Mouse (Mus musculus): ENCODE data around the gene Iah1. TPM values are rescaled to one million over a fixed set of nuclear protein-coding genes. Genes with fewer than 3 reads are reported as not detected.

Gene Iah1
- total RNA-seq (2021) = 10 to 100 TPM; 12.2 to 17.4 TPM

DNA sequence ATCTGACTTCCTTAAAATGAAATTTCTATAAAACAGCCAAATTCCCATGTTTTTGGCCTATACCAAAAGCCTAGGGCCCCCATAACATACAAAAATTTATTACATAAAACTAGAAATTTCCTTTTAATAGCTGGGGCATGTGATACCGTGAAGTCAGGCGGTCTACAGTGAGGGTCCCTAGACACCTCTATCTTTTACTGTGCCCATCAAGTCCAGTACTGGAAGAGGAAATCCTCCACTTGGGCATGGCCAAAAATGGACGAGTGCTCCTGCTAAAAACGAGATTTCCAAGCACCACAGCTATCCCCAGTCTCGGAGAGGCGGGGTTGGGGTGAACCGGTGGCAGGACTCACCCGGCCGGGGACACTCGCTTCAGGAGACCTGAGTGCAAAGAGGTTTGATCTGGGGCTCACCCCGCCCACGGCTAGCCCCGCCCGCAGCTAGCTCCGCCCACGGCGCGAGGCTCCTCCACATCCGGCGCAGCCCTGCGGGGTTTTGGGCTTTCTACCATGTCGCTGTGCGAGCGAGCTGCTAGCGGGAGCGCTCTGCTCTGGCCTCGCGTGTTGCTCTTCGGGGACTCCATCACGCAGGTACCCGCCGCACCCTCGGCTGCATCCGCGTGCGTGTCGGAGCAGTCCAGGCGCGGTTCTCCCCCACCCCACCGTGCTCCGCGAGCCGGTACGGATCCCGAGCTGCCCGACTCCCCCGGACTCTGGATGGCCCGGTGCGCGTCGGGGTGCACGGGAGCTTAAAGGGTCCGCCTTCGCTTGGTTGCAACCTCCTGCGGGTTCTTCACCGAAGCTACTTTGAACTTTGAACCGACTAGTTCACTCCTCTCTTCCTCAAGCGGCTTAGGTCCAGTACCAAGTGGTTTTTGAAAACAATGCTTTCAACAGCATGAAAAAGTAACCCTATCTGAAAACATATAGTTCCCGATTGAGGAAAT is at the start of gene Iah1:
Gene Iah1 (plus strand): TSS at position 467 of the 946 bp plus-strand sequence.
- DNase-seq = peak; percentile 87
- intact Hi-C loops (cut with DNase I) = loop anchor here (2.0 to 10.0 kb wide), 4 partner anchors 29 to 391 kb away; partner anchors contain the start of genes Adam17 and Itgb1bp1

DNA sequence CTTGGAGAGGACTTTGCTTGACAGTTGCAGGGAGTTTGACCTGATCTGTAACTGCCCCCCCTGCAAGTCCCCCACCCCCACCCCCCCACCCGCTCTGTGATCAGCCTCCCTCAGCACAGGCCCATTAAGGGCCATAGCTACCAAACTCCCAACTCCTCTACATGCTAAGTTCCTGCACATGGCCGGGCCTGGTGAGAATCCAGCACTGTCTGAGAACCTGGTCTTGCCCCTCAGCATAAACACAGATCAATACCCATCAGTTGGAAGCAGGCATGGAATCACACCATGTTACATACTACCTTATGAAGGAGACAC is 49.4 kb upstream of the Iah1 start:
- DNase-seq = no peak
- intact Hi-C loops (cut with DNase I) = loop anchor here (2.0 to 5.0 kb wide), 2 partner anchors 156 to 189 kb away; no protein-coding TSS in a partner anchor

DNA sequence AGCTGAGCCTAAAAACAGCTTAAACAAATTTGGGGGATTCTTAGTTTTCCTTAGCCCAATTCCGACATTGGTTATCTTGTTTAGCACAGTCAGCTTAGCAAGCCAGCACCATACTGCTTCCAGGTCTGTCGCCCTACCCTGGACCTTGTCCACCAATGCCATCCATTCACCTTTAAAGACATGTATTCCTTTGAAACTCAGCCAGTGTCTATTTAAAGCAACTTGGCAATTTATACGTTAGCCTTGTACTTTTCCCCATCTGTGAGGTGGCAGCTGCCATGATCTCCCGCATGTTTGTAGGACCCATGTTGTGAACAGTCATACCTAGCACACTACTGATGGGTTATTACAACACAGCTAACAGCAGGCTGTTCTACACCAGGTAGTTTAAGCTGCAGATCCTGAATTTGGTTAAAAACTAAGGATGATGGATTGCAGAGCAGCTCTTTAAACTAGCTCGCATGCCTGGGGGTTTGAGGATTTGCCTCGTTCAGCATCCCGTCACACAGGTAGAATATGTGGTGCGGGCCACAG is 48.0 kb upstream of the Iah1 start:
- intact Hi-C loops (cut with DNase I) = loop anchor here (5.0 kb wide), 1 partner anchor 191 kb away; no protein-coding TSS in a partner anchor
- DNase-seq = no peak

DNA sequence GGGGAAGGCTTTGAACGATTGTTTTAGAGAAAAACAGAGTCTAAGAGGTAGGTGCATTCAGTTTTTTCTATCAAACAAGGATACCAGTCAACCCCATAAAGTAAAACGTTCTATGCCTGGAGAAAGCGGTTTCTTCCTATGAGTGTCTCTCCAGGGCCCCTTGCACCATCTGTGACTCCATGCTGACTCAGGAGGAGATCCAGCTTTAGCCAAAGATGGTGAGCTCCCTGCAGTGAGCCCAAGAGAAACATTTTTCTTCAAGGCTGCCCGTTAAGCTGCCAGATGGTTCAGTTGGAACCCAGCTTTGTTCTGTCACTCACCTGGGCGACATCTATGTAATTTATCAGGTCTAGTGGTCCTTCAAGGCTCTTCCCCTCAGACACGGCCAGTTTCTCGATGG is 41.7 kb upstream of the Iah1 start:
- no peak for DNase-seq
- intact Hi-C loops (cut with DNase I) = no loop called here

DNA sequence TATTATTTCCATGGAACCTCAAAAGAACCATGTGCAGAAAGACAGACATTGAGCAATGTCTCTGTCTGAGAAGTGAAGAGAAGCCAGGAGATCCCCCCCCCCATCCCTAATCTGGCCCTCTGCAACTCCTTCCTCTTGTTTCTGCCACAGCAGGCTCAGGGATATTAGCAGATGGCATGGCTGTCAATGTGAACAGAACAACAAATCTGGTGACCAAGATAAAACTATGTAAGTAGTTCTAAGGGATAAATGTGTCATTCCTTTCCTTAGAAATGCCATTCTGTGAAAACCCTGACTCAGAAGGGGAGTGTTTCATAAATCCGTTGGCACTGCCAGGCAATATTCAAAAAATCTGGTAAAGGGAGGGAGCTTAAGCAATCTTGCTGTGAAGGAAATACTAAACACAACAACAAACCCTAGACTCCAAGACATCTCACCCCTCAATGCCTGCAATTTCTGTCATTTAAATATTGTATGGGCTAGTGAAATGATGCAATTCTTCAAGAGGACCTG is 38.8 kb upstream of the Iah1 start:
- intact Hi-C loops (cut with DNase I) = no loop called here
- no peak for DNase-seq

DNA sequence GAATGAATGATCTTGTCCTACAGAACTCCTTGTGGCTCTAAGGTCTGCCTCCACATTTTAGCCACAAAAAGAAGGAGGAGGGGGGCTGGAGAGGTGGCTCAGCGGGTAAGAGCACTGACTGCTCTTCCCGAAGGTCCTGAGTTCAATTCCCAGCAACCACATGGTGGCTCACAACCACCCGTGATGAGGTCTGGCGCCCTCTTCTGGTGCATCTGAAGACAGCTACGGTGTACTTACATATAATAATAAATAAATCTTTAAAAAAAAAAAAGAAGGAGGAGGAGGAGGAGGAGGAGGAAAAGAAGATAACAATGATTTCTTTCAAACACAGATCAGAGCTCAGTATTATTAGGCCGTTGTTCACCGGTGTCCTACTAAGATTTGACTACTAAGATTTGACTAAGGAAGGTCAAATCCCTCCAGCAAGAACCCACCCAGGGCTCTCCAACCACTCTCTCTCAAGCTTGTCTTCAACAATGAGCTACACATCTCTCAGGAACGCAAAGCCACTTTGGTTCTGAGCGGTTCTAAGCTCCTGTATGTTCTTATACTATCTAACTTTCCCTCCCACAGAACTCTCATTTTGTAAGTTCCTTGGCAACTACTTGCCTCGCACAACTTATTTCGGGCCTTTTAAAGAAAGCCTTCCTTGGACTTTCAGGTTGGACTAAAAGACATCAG is 31.3 kb upstream of the Iah1 start, which contains the start of gene Cpsf3:
Gene Cpsf3 (plus strand): TSS at position 631 of the 681 bp plus-strand sequence.
- intact Hi-C loops (cut with DNase I) = no loop called here
- DNase-seq = no peak

DNA sequence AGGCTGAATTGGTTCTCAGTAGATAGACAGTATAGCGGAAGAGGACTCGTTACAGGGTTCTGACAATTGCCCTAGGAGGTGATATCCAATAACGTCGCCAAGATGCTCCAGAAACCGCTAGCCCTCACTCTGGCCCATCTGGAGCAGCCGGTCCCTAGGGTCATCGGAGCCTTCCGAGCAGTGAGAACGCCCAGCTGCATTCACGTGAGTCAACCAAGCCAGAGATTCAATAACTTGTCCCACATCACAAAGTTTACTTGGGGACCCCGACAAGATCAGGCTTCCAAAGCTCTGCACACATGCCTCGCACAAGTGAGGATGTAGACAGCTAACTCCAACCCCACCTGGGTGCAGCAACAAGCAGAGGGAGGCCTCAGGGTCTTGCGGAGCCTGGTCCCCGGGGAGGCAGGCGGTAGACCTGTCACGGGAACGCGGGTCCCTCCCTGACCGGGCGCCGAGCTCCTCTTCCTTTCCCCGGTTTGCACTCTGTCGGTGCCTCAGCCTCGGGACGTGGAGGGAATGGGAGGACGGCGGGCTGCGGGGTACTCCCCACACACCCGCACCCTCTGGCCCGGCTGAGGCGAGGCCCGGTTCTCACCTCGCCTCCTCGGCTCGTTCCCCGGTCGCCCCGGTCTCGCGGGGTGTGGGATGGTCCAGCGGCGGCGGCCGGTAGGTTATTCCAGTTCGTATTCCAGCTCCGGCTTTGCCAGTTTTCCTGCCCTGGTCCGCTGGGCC is 30.5 kb upstream of the Iah1 start:
- DNase-seq = peak in 1 of 2 experiments; percentile 99
- intact Hi-C loops (cut with DNase I) = loop anchor here (2.0 kb wide), 2 partner anchors 31 to 131 kb away; partner anchors contain the start of genes Iah1 and Ywhaq

DNA sequence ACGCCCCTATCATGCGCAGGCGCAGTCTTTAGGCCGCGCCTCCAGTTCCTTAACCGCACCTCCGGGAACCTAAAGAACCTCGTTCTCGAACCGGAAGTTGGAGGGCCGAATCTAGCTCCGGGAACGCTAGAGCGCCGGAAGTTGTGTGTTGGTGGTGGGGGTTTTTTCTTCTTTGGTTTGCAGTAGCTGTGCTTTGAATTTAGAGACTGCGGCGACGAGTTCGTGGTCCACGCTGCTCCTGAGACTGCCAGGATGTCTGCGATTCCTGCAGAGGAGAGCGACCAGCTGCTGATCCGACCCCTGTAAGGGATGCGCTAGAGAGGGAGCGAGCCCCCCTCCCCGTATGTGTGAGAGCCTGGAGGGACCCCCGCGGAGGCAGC is 30.0 kb upstream of the Iah1 start, which contains the start of gene Itgb1bp1:
Gene Itgb1bp1 (minus strand): TSS at position 42 of the 380 bp plus-strand sequence.
- peak in 1 of 2 experiments; percentile 99 for DNase-seq
- intact Hi-C loops (cut with DNase I) = loop anchor here (2.0 kb wide), 2 partner anchors 31 to 131 kb away; partner anchors contain the start of genes Iah1 and Ywhaq

DNA sequence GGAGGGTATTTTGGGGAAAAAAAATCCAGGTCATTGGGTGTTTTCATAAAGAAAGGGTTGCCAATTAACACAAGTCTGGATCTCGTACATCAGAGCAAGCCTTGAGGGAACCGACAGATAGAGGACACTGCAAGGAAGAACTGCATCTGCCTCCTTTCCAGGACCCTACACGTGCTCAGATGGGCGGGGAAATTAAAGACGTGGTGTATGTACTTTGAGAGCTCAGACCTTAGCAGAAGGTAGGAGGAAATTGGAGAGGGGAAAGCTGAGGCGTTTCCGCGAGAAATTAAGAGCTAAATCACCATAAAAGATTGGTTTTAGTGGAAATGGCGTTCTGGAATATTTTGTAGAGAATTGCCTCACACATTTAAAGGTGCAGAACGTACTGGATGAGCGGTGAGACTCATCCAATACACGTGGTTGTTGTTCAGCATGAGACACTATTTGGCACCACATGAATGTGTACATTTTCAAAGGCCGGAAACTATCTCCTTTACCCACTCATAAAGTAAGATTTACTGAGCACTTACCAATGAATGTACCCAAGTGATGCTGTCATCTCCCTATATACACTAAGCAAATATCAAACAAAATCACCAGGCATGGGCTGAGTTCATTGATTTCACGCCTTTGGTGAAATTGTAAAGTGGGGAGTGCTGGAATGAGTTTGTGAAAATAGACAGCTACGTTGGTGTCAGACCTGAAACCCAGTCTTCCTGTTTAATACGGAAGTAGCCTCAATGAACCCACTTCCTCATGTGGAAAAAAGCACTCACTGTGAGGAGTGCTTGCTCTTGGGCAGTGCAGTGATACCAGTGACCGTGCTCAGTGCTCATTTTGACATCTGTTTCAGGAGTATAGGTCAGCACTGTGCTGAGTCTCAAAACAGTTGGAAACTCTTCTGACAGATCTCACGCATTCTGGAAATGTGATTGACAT is 29.2 kb upstream of the Iah1 start:
- no peak for DNase-seq
- intact Hi-C loops (cut with DNase I) = loop anchor here (2.0 kb wide), 2 partner anchors 30 to 130 kb away; partner anchors contain the start of genes Iah1 and Ywhaq

DNA sequence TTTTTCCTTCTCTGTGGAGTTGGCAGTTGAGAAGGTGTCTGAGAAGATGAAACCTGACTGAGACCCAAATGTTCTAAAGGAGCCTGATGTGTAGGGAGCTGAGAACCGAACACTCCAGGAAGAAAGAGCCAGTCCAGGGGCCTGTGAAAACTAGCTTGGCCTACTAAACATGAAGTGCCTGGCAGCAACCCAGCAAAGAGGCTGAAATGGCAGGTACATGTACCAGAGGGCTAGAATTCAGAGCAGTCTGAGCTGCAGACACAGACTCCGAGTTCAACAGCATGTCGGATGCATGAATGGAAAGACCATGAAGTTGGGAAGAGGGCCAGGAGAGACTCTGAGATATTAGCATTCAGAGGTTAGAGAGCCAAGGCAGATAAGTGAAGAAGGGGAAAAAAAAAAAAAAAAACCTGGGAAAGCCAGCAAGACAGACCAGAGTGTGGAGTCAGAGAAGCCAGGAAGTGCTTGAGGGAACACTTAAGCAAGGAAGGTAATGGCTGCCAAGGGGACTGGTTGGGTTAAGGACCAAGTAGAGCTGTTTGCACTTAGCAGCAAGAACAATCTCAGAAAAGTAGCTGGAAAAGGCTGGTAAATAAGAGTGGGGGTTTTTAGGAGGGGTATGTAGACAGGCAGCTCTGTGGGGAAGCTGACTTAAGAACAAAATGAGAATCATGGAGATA is 27.3 kb upstream of the Iah1 start:
- DNase-seq = no peak
- intact Hi-C loops (cut with DNase I) = no loop called here

DNA sequence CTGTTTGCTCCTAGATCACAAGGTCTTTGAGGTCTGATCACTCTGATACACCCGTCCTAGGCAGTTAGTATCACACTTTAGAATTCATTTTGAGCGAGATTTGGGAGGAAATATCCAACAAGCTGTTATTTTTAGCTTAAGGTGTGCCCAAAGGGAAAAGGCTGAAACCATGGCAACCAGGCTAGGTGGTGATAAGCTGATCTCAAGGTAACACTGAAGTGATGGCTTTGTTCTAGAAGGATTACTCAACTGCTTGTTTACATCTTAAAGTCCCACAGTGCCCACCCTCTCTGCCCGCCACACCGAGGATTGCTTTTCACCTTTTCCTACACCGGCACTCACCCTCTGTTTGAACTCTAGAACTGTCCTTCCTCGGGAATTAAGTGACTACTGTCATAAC is 26.5 kb upstream of the Iah1 start:
- DNase-seq = no peak
- intact Hi-C loops (cut with DNase I) = no loop called here

DNA sequence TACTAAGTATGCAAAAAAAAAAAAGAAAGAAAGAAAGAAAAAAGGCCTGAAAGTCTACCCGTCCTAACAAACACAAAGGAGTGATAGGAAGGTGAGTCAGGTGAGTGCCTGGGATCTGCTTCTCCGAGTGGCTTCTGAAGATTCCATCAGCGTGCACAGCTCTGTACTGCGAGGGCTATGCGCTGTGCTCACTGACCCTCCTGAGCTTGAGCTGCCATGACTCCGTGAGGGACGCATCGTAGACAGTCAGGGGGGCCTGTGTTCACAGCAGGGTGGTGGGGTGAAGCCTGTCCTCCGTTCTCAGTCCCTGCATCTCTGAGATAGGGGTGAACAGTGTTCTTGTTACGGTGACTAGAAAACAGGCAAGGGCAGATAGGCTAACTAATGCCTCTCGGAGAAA is 17.3 kb upstream of the Iah1 start:
- intact Hi-C loops (cut with DNase I) = no loop called here
- no peak for DNase-seq

DNA sequence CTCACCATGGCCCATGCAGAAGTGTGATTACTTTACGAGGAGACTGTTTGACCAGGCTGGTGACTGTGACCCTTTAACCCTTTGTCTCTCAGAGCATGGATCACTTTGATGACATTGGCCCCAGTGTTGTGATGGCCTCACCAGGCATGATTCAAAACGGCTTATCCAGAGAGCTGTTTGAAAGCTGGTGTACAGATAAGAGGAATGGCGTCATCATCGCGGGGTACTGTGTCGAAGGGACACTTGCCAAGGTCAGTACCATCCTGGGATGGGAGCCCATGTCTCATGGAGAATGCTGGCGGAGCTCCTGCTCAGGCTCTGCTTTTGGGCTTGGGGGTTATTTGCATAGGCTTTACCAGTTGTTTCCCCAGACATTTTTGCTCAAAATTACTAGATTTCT is 14.9 kb upstream of the Iah1 start:
- intact Hi-C loops (cut with DNase I) = no loop called here
- DNase-seq = peak; percentile 20 to 30

DNA sequence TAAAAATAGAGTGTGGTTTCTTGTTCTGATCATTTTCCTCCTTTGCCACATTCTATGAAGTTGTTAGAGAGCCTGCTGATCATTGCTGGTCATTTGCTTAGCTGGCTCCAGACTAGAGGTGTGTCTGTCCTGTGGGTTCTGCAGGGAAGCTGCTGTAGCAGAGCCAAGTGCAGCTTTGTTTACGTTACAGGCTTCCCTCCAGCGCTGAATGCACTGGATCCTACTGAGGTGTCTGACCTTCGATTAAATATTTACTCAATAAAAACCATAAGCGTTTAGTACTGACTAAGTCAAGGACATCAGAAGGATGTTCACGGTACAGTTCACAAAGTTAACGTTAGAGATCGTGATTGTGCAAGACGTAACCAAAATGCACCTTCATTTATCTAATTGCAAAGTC is 14.3 kb upstream of the Iah1 start:
- no peak for DNase-seq
- intact Hi-C loops (cut with DNase I) = no loop called here

DNA sequence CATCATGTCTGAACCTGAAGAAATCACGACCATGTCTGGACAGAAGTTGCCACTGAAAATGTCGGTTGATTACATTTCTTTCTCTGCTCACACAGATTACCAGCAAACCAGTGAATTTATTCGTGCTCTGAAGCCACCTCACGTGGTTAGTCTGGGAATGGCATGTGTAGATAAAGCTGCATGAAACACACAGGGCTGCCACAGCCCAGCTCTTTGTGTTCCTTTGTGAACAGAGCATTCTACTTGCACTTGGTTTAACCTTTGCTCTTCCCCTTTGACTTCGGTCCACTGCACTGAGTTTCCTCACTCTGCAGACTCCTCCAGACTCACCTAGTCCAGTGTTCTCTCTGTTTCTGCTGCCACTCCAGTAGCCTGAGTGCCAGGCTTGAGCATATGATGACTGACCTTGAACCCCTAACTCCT is 13.8 kb upstream of the Iah1 start:
- DNase-seq = no peak
- intact Hi-C loops (cut with DNase I) = no loop called here

DNA sequence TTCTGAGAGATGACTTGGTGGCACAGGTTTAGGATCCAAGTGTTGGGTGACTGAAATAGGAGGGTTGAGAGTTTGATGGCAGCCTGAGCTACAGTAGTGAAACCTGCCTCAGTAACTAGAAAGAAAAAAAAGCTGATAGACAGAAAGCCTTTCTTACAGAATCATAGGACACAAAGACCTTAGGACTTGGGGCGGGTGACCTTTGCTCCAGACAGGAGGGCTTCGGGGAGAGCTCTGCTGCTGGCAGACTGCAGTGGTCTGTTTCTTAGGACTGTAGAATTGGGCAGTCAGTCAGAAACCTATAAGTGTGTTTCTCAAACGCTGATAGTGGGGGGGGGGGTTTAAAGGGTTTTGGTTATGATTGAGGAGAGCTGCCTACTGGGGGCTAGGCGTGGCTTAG is 10.4 kb upstream of the Iah1 start:
- intact Hi-C loops (cut with DNase I) = no loop called here
- DNase-seq = no peak

DNA sequence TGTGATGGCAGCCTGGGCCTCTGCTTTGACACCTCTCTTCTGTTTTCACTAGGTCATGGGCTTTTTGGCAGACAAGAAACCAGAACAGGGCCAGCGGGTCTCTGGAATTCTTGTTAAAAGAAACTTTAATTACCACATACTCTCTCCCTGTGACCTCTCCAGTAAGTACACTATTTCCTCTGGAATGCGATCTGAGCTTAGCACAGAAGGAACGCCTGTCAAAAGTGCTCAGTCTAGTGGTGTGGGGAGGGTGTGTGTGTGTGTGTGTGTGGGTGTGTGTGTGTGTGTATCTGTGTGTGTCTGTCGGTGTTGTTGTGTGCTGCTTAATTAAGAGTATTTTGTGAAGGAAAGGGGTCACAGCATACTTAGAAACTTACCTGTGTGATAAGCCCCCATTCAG is 9.5 kb upstream of the Iah1 start:
- intact Hi-C loops (cut with DNase I) = no loop called here
- DNase-seq = no peak

DNA sequence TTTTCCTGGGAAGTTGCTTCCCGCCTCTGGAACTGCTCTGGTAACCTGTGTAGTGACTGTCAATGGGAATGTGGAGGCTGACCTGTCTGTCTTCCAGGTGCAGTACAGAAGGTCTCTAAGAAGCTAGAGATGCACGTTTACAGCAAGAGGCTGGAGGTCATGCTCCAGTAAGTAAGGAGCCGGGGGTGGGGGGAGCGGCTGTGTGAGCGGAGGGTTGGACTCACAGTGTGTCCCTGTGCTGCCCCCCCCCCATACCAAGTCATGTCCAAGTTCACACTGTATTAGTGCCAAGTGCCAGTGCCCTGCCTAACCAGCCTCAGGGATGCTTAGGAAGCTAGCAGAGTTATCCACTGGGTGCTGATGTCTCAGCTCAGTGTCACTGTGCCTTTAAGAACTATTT is 4.0 kb upstream of the Iah1 start:
- no peak for DNase-seq
- intact Hi-C loops (cut with DNase I) = loop anchor here (10.0 kb wide), 2 partner anchors 303 to 387 kb away; no protein-coding TSS in a partner anchor

Data from heart, postnatal 36 days (tissue).